Mouse (Mus musculus): ENCODE data around the gene S100a6. TPM values are rescaled to one million over a fixed set of nuclear protein-coding genes. Genes with fewer than 3 reads are reported as not detected.
A peak's percentile ranks its signal among the peaks of the same experiment; 100 is the strongest.

S100a6 gene
- polyA plus RNA-seq, 1 experiment from 2014 or later, result 334 TPM

- ATAC-seq (ENCODE audit: low read depth), result no peak
- Histone ChIP-seq H3K27ac (replicated peaks; ENCODE audit: low read depth, low read length) (no peak overlapping the region), H3K36me3 (ENCODE audit: control insufficient read depth, insufficient read depth, low read length) (no peaks in the 10 kb centered on the region), H3K9me3 (ENCODE audit: control insufficient read depth, low read length) (no peaks in the 10 kb centered on the region), H3K9ac (ENCODE audit: low read depth, low read length) (no peak overlapping the region), H3K4me3 (ENCODE audit: low read depth, low read length) (no peak overlapping the region), H3K27me3 (replicated peaks; ENCODE audit: control insufficient read depth, insufficient read depth, low read length) (no peaks in the 10 kb centered on the region), H3K4me1 (ENCODE audit: control insufficient read depth, insufficient read depth, low read length) (no peaks in the 10 kb centered on the region), H3K4me2 (ENCODE audit: low read depth, low read length) (no peak overlapping the region)
- no peak for DNase-seq (ENCODE audit: low spot score)
- WGBS, result 50% methylated on average over 7 of the region's 7 CpGs
Measured at GRCm38 (mm10) chr3:90639511-90640154, 27.0 kb downstream of the S100a6 start.

GRCm38 (mm10) chr3:90640981-90641380 is 28.3 kb downstream of the S100a6 start:
- Histone ChIP-seq H3K4me1 (ENCODE audit: control insufficient read depth, insufficient read depth, low read length) (no peaks in the 10 kb centered on the region), H3K27me3 (replicated peaks; ENCODE audit: control insufficient read depth, insufficient read depth, low read length) (no peaks in the 10 kb centered on the region), H3K27ac (replicated peaks; ENCODE audit: low read depth, low read length) (no peak overlapping the region), H3K4me3 (ENCODE audit: low read depth, low read length) (no peak overlapping the region), H3K4me2 (ENCODE audit: low read depth, low read length) (no peak overlapping the region), H3K9me3 (ENCODE audit: control insufficient read depth, low read length) (no peaks in the 10 kb centered on the region), H3K36me3 (ENCODE audit: control insufficient read depth, insufficient read depth, low read length) (no peaks in the 10 kb centered on the region), H3K9ac (ENCODE audit: low read depth, low read length) (no peak overlapping the region)
- ATAC-seq (ENCODE audit: low read depth) (no peak), DNase-seq (ENCODE audit: low spot score) (no peak)
- WGBS, result 76% methylated on average over 7 of the region's 7 CpGs

DNA sequence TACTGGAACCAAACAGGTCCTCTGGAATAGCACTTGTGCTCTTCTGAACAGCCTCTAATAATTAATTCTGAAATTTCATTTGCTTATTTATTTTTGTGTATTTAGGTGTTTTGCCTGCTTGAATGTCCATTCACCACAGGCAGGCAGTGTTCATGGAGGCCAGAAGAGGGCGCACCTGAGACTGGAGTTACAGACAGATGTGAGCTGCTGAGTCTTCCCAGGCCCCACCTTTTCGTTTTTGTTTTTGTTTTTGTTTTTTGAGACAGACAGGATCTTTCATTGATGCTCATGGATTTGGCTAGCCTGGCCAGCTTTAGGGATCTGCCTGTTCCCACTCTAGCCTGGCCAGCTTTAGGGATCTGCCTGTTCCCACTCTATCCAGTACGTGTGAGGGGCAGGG is 31.5 kb downstream of the S100a6 start:
- WGBS, result 46% methylated on average over 3 of the region's 3 CpGs
- no peak for ATAC-seq (ENCODE audit: low read depth)
- Histone ChIP-seq H3K4me1 (ENCODE audit: control insufficient read depth, insufficient read depth, low read length) (no peaks in the 10 kb centered on the region), H3K27ac (replicated peaks; ENCODE audit: low read depth, low read length) (no peak overlapping the region), H3K9me3 (ENCODE audit: control insufficient read depth, low read length) (no peaks in the 10 kb centered on the region), H3K4me2 (ENCODE audit: low read depth, low read length) (no peak overlapping the region), H3K9ac (ENCODE audit: low read depth, low read length) (no peak overlapping the region), H3K27me3 (replicated peaks; ENCODE audit: control insufficient read depth, insufficient read depth, low read length) (no peaks in the 10 kb centered on the region), H3K4me3 (ENCODE audit: low read depth, low read length) (no peak overlapping the region), H3K36me3 (ENCODE audit: control insufficient read depth, insufficient read depth, low read length) (no peaks in the 10 kb centered on the region)
- DNase-seq (ENCODE audit: low spot score), result no peak

DNA sequence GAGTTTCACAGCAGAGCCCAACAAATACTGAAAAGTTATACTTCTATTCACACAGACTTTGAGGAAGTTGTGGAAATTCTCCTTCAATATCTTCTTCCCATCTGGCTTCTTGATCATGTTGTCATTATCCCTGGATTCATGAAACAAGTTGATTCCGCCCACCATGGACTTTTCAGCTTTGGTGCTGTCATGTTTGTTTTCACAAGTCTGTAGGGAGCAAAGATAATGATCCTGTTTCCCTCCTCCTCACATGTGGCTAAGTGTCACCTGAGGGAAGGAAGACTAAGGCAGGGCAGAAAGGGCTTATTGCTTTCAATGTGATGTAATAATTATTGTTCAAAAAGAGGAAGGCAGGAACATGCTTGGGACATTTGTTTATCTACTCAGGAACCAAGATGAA is 34.6 kb downstream of the S100a6 start:
- H3K27ac ChIP-seq (replicated peaks; ENCODE audit: low read depth, low read length), result no peak overlapping the region
- H3K9me3 ChIP-seq (ENCODE audit: control insufficient read depth, low read length), result no peaks in the 10 kb centered on the region
- no peak overlapping the region for H3K4me2 ChIP-seq (ENCODE audit: low read depth, low read length)
- DNase-seq (ENCODE audit: low spot score), result no peak
- H3K36me3 ChIP-seq (ENCODE audit: control insufficient read depth, insufficient read depth, low read length), result no peaks in the 10 kb centered on the region
- H3K9ac ChIP-seq (ENCODE audit: low read depth, low read length), result no peak overlapping the region
- no peaks in the 10 kb centered on the region for H3K27me3 ChIP-seq (replicated peaks; ENCODE audit: control insufficient read depth, insufficient read depth, low read length)
- no peak for ATAC-seq (ENCODE audit: low read depth)
- H3K4me1 ChIP-seq (ENCODE audit: control insufficient read depth, insufficient read depth, low read length), result no peaks in the 10 kb centered on the region
- WGBS, result 70% methylated on average over 1 of the region's 1 CpGs
- H3K4me3 ChIP-seq (ENCODE audit: low read depth, low read length), result no peak overlapping the region

- Histone ChIP-seq H3K27ac (replicated peaks; ENCODE audit: low read depth, low read length) (no peak overlapping the region), H3K4me1 (ENCODE audit: control insufficient read depth, insufficient read depth, low read length) (no peaks in the 10 kb centered on the region), H3K9me3 (ENCODE audit: control insufficient read depth, low read length) (no peaks in the 10 kb centered on the region), H3K4me2 (ENCODE audit: low read depth, low read length) (no peak overlapping the region), H3K9ac (ENCODE audit: low read depth, low read length) (no peak overlapping the region), H3K4me3 (ENCODE audit: low read depth, low read length) (no peak overlapping the region), H3K36me3 (ENCODE audit: control insufficient read depth, insufficient read depth, low read length) (no peaks in the 10 kb centered on the region), H3K27me3 (replicated peaks; ENCODE audit: control insufficient read depth, insufficient read depth, low read length) (no peaks in the 10 kb centered on the region)
- no peak for DNase-seq (ENCODE audit: low spot score)
- ATAC-seq (ENCODE audit: low read depth), result no peak
Measured at GRCm38 (mm10) chr3:90648981-90649380, 36.3 kb downstream of the S100a6 start.

DNA sequence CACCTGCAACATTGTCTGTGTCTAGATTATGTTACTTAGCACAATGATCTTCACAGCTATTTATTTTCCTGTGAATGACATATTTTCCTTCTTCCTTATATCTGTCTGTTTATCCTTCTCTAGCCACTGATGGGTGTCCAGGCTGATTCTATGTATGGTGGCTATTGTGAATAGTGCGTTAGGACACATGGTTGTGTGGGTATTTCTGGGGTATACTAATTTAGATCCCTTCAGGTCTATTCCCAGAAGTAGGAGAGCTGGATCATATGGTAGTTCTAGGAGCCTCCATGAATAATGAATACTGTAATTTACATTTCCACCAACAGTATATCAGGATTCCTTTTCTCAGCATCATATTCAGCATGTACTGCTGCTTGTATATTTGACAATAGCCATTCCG is 37.1 kb downstream of the S100a6 start:
- H3K4me2 ChIP-seq (ENCODE audit: low read depth, low read length), result no peak overlapping the region
- ATAC-seq (ENCODE audit: low read depth), result no peak
- H3K27me3 ChIP-seq (replicated peaks; ENCODE audit: control insufficient read depth, insufficient read depth, low read length), result no peaks in the 10 kb centered on the region
- no peak overlapping the region for H3K27ac ChIP-seq (replicated peaks; ENCODE audit: low read depth, low read length)
- WGBS, result 90% methylated on average over 2 of the region's 2 CpGs
- no peak for DNase-seq (ENCODE audit: low spot score)
- H3K4me3 ChIP-seq (ENCODE audit: low read depth, low read length), result no peak overlapping the region
- no peak overlapping the region for H3K9ac ChIP-seq (ENCODE audit: low read depth, low read length)
- no peaks in the 10 kb centered on the region for H3K36me3 ChIP-seq (ENCODE audit: control insufficient read depth, insufficient read depth, low read length)
- H3K4me1 ChIP-seq (ENCODE audit: control insufficient read depth, insufficient read depth, low read length), result no peaks in the 10 kb centered on the region
- H3K9me3 ChIP-seq (ENCODE audit: control insufficient read depth, low read length), result no peaks in the 10 kb centered on the region

DNA sequence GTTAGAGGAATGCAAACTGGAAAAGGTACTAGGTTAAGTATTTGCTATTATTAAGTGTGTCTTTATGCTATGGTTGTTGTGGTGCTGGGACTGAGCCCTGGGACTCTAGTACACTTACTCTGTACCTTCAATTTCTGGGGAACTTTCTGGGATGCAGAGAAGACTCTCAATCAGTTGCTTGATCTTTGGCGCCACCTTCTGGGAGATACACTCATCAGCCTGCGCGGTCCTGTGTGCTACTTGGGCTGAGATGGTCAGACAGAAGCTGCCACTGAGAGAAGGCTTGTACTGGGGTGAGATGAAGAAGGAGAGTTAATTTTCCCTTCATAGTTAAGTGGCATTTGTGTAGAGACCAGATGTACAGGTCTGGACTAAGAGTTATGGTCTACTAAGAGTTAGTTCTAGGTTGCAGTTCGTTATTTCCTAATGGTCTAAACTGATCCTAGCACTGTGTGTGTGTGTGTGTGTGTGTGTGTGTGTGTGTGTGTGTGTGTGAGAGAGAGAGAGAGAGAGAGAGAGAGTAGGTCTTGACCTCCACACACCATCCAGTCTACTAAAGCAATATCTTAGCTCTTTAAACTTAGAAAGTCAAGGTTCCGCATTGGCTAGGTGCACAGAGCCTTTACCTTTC is 40.3 kb downstream of the S100a6 start:
- no peak overlapping the region for H3K4me3 ChIP-seq (ENCODE audit: low read depth, low read length)
- H3K27ac ChIP-seq (replicated peaks; ENCODE audit: low read depth, low read length), result no peak overlapping the region
- WGBS, result 36% methylated on average over 5 of the region's 5 CpGs
- no peaks in the 10 kb centered on the region for H3K36me3 ChIP-seq (ENCODE audit: control insufficient read depth, insufficient read depth, low read length)
- peak; percentile 89 for DNase-seq (ENCODE audit: low spot score)
- H3K27me3 ChIP-seq (replicated peaks; ENCODE audit: control insufficient read depth, insufficient read depth, low read length), result no peaks in the 10 kb centered on the region
- no peak overlapping the region for H3K4me2 ChIP-seq (ENCODE audit: low read depth, low read length)
- H3K4me1 ChIP-seq (ENCODE audit: control insufficient read depth, insufficient read depth, low read length), result no peaks in the 10 kb centered on the region
- ATAC-seq (ENCODE audit: low read depth), result peak; percentile 86
- H3K9ac ChIP-seq (ENCODE audit: low read depth, low read length), result no peak overlapping the region
- no peaks in the 10 kb centered on the region for H3K9me3 ChIP-seq (ENCODE audit: control insufficient read depth, low read length)

DNA sequence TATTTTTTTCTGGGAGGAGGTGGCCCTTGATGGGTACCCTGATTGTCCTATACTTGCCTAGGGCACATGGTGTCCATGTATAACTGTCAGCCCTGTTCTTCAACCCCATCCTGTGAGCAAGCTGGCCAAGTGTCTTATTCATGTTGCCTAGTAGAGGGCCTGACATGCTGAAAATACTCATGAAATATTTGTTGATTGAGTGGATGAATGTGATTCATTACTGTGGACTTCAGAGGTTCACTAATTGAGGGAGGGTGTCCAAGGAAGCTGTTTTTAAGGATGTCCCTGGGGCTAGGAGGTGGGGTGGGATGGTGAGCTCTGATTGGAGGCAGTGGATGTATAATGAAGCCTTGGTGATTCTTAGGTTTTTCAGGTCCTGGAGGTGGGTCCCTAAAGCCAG is 41.0 kb downstream of the S100a6 start, which contains the start of gene S100a7a:
Gene S100a7a, plus strand, starts transcription at position 301 of the 400 bp plus-strand sequence.
- H3K9me3 ChIP-seq (ENCODE audit: control insufficient read depth, low read length), result no peaks in the 10 kb centered on the region
- ATAC-seq (ENCODE audit: low read depth) (no peak), DNase-seq (ENCODE audit: low spot score) (no peak)
- H3K4me1 ChIP-seq (ENCODE audit: control insufficient read depth, insufficient read depth, low read length), result no peaks in the 10 kb centered on the region
- no peak within 1 kb of the TSS for H3K4me2 ChIP-seq (ENCODE audit: low read depth, low read length)
- H3K27me3 ChIP-seq (replicated peaks; ENCODE audit: control insufficient read depth, insufficient read depth, low read length), result no peaks in the 10 kb centered on the region
- H3K4me3 ChIP-seq (ENCODE audit: low read depth, low read length), result no peak within 1 kb of the TSS
- no peak within 1 kb of the TSS for H3K27ac ChIP-seq (replicated peaks; ENCODE audit: low read depth, low read length)
- no peak within 1 kb of the TSS for H3K9ac ChIP-seq (ENCODE audit: low read depth, low read length)
- no peaks in the 10 kb centered on the region for H3K36me3 ChIP-seq (ENCODE audit: control insufficient read depth, insufficient read depth, low read length)

- DNase-seq (ENCODE audit: low spot score) (no peak), ATAC-seq (ENCODE audit: low read depth) (no peak)
- Histone ChIP-seq H3K27ac (replicated peaks; ENCODE audit: low read depth, low read length) (no peak overlapping the region), H3K4me3 (ENCODE audit: low read depth, low read length) (no peak overlapping the region), H3K4me2 (ENCODE audit: low read depth, low read length) (no peak overlapping the region), H3K9me3 (ENCODE audit: control insufficient read depth, low read length) (no peaks in the 10 kb centered on the region), H3K36me3 (ENCODE audit: control insufficient read depth, insufficient read depth, low read length) (no peaks in the 10 kb centered on the region), H3K9ac (ENCODE audit: low read depth, low read length) (no peak overlapping the region), H3K27me3 (replicated peaks; ENCODE audit: control insufficient read depth, insufficient read depth, low read length) (no peaks in the 10 kb centered on the region), H3K4me1 (ENCODE audit: control insufficient read depth, insufficient read depth, low read length) (no peaks in the 10 kb centered on the region)
- WGBS, result 79% methylated on average over 4 of the region's 4 CpGs
Measured at GRCm38 (mm10) chr3:90657405-90657804, 44.7 kb downstream of the S100a6 start.
